In genomic region chr7:73608804-73609275, GRCm38 (mm10) we compare ENCODE assay signal across 8 mouse cellular contexts.
DNase-seq lines count a peak whose midpoint lies in the region; ATAC-seq and TF ChIP-seq lines count a peak whose summit lies in the region.

No protein-coding gene starts in this region.

- TF ChIP-seq CTCF in embryonic fibroblast, embryonic 13.5 days (IDR thresholded peaks at IDR 0.05; ENCODE audit: borderline replicate concordance, insufficient read depth, low read length), result no peak

- H3K27me3 ChIP-seq in heart, embryonic 14.5 days (ENCODE audit: control insufficient read depth, insufficient read depth, low read length), result no peaks in the 10 kb centered on the region
- H3K27me3 ChIP-seq in liver, embryonic 12.5 days (replicated peaks), result peaks cover 6% of the 10 kb centered on the region; the same call in 1 of the 2 replicates

- DNase-seq in heart, postnatal 25 days (ENCODE audit: low spot score), result no peak
- peak; percentile 44 for DNase-seq in 416B (ENCODE audit: low read depth)
- no peak for DNase-seq in embryo, embryonic 9.5 days (ENCODE audit: extremely low spot score)
- no peak for DNase-seq in left cerebral cortex, postnatal 4 days
- DNase-seq in adrenal gland, adult 2 months, result no peak

- H3K4me3 ChIP-seq in heart, embryonic 14.5 days (ENCODE audit: control insufficient read depth in 1 of 2, insufficient read depth in 1 of 2, low read depth in 1 of 2, low read length in 2 of 2), result no peak overlapping the region
- H3K4me3 ChIP-seq in embryonic fibroblast, embryonic 13.5 days (ENCODE audit: insufficient read depth, low read length), result peak overlapping the region; percentile 4; the same call in 1 of the 2 replicates
- no peak overlapping the region for H3K4me3 ChIP-seq in liver, embryonic 12.5 days

- no peak for ATAC-seq in heart, embryonic 14.5 days (ENCODE audit: insufficient number of reproducible peaks, insufficient read depth, low FRiP score, low read depth)
- no peak for ATAC-seq in liver, embryonic 12.5 days

- no peaks in the 10 kb centered on the region for H3K9me3 ChIP-seq in heart, embryonic 14.5 days (ENCODE audit: control insufficient read depth, low read length)
- no peaks in the 10 kb centered on the region for H3K9me3 ChIP-seq in liver, embryonic 12.5 days (replicated peaks)

- no peaks in the 10 kb centered on the region for H3K36me3 ChIP-seq in heart, embryonic 14.5 days (ENCODE audit: control insufficient read depth, insufficient read depth, low read length)
- no peaks in the 10 kb centered on the region for H3K36me3 ChIP-seq in liver, embryonic 12.5 days

- 65% methylated on average over 5 of the region's 5 CpGs for WGBS in heart, embryonic 14.5 days
- WGBS in liver, embryonic 12.5 days (ENCODE audit: insufficient replicate concordance), result 32% methylated on average over 5 of the region's 5 CpGs

- no peak; the same call in 1 of the 2 replicates for TF ChIP-seq POLR2A in embryonic fibroblast, embryonic 13.5 days (IDR thresholded peaks at IDR 0.05; ENCODE audit: low read depth, low read length)

- peak overlapping the region; percentile 79; the same call in 1 of the 2 replicates for H3K9ac ChIP-seq in heart, embryonic 14.5 days (ENCODE audit: low read length)
- no peak overlapping the region for H3K9ac ChIP-seq in liver, embryonic 12.5 days

- H3K27ac ChIP-seq in heart, embryonic 14.5 days (replicated peaks in 1 of 2; ENCODE audit: control insufficient read depth in 1 of 2, insufficient read depth in 1 of 2, low read depth in 2 of 2, low read length in 2 of 2), result no peak overlapping the region; a peak in 1 of 4 replicates
- peak overlapping the region; percentile 60 for H3K27ac ChIP-seq in embryonic fibroblast, embryonic 13.5 days (ENCODE audit: insufficient read depth, low read length)
- H3K27ac ChIP-seq in liver, embryonic 12.5 days, result no peak overlapping the region

- H3K4me2 ChIP-seq in heart, embryonic 14.5 days (ENCODE audit: low read length), result peak overlapping the region; percentile 69
- H3K4me2 ChIP-seq in liver, embryonic 12.5 days, result peak overlapping the region; percentile 83

- intact Hi-C loops in heart, postnatal 25 days (cut with DNase I), result no loop called here
- intact Hi-C loops in left cerebral cortex, postnatal 4 days (cut with DNase I), result loop anchor here (2.0 kb wide), 1 partner anchor 52 kb away; no protein-coding TSS in a partner anchor

- H3K4me1 ChIP-seq in heart, embryonic 14.5 days (ENCODE audit: control insufficient read depth in 2 of 2, insufficient read depth in 2 of 2, low read length in 2 of 2), result peaks cover 0 to 3% of the 10 kb centered on the region in 2 experiments; a peak in 1 of 4 replicates
- H3K4me1 ChIP-seq in embryonic fibroblast, embryonic 13.5 days (ENCODE audit: control insufficient read depth, insufficient read depth, low read length), result peaks cover 12% of the 10 kb centered on the region
- peaks cover 35% of the 10 kb centered on the region for H3K4me1 ChIP-seq in liver, embryonic 12.5 days
